Mouse (Mus musculus) lung, postnatal 0 days (tissue): ENCODE results near the gene Abcg4.

Source experiments
- CTCF ChIP-seq: IDR thresholded peaks from 2 replicates; pipeline ENCODE4 v1.5.1; 2016; ENCODE audit warnings: antibody characterized with exemption, mild to moderate bottlenecking
- EP300 ChIP-seq: IDR thresholded peaks from 2 replicates; pipeline ENCODE4 v1.6.1; 2016; ENCODE audit warnings: antibody characterized with exemption, mild to moderate bottlenecking, control low read depth

GRCm38 (mm10) chr9:44314257-44314547 is 25.8 kb upstream of the Abcg4 start:
- no peak for TF ChIP-seq CTCF
- no peak for TF ChIP-seq EP300
